Mouse (Mus musculus) embryonic facial prominence, embryonic 14.5 days (tissue): ENCODE results near the gene Reps1. TPM values are rescaled to one million over a fixed set of nuclear protein-coding genes. Genes with fewer than 3 reads are reported as not detected.

ENCODE experiments used
- ATAC-seq: fragments of 200-750 bp; cut with Nextera tagmentation; 2 replicates; pipeline ENCODE4 v1.8.0; 2017; ENCODE audit warnings: low read depth, moderate number of reproducible peaks, moderate TSS enrichment
- DNase-seq: peaks from one replicate; pipeline ENCODE4 v3.0.0-alpha.2; 2015; ENCODE audit warnings: low spot score
- H3K27ac ChIP-seq: fragments of 300-500 bp; sonication (generic); replicated peaks from 2 replicates; pipeline ENCODE4 v1.5.1; 2014; ENCODE audit warnings: low read depth, mild to moderate bottlenecking, low read length, moderate library complexity
- H3K27me3 ChIP-seq: fragments of 300-500 bp; sonication (generic); replicated peaks from 2 replicates; pipeline ENCODE4 v1.6.1; 2014; ENCODE audit warnings: low read length; ENCODE audit not compliant: control insufficient read depth, insufficient read depth
- H3K36me3 ChIP-seq: fragments of 300-500 bp; sonication (generic); 2 replicates; pipeline ENCODE4 v1.6.1; 2014; ENCODE audit warnings: low read length, mixed read lengths; ENCODE audit not compliant: control insufficient read depth, insufficient read depth
- H3K4me1 ChIP-seq: fragments of 300-500 bp; sonication (generic); 2 replicates; pipeline ENCODE4 v1.6.1; 2014; ENCODE audit warnings: antibody characterized with exemption, low read length; ENCODE audit not compliant: control insufficient read depth, insufficient read depth
- H3K4me2 ChIP-seq: fragments of 300-500 bp; sonication (generic); 2 replicates; pipeline ENCODE4 v1.6.1; 2014; ENCODE audit warnings: low read depth, mild to moderate bottlenecking, low read length, moderate library complexity, mixed read lengths
- H3K4me3 ChIP-seq: fragments of 300-500 bp; sonication (generic); 2 replicates; pipeline ENCODE4 v1.5.1; 2014; ENCODE audit warnings: low read depth, mild to moderate bottlenecking, low read length
- H3K9ac ChIP-seq: fragments of 300-500 bp; sonication (generic); 2 replicates; pipeline ENCODE4 v1.6.1; 2014; ENCODE audit warnings: low read depth, mild to moderate bottlenecking, low read length, moderate library complexity, mixed read lengths
- H3K9me3 ChIP-seq: fragments of 300-500 bp; sonication (generic); 2 replicates; pipeline ENCODE4 v1.6.1; 2016; ENCODE audit warnings: low read length; ENCODE audit not compliant: control insufficient read depth
- WGBS: fragments of 180-500 bp; shearing (Covaris S2); extraction: QIAGEN DNeasy Blood & Tissue Kit; methylation state at CpG from one replicate; pipeline ENCODE4 v1.1.7; 2014; 5-methylcytosine and 5-hydroxymethylcytosine counted together
- polyA plus RNA-seq: library from polyadenylated mRNA; unstranded; fragments of >200 nt; fragmentation: Nextera tagmentation; extraction: Ambion mirVana; gene quantifications from 2 replicates; pipeline ENCODE4 v1.2.1, GENCODE M21; 2014

The Reps1 gene
- polyA plus RNA-seq, 1 experiment from 2014 or later = 21.7 TPM

DNA sequence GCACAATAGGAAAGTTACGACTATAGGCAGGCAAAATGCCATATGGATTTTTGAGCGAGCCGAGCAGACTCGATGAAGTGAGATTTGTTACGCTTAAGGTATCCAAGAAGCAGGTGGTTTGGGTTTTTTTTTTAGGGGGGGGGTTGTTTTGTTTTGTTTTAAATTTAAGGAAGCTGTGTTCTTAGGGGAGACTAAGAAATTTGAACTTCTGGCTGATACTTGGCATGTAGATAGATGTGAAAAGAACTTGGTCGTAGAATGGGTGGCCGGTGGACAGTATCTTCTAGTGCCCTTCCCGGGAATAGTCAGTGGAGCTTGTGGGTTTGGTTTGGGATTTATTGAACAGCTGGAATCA, 707 bp downstream of the Reps1 start:
- Histone ChIP-seq H3K9me3 (no peaks in the 10 kb centered on the region), H3K4me1 (peaks cover 23% of the 10 kb centered on the region), H3K4me3 (peak overlapping the region; percentile 95), H3K4me2 (peak overlapping the region; percentile 79), H3K27ac (peak overlapping the region; percentile 94), H3K27me3 (no peaks in the 10 kb centered on the region), H3K36me3 (no peaks in the 10 kb centered on the region), H3K9ac (peak overlapping the region; percentile 93)
- ATAC-seq (no peak), DNase-seq (no peak)
- WGBS = 0% methylated on average over 8 of the region's 8 CpGs

- Histone ChIP-seq H3K9ac (no peak overlapping the region), H3K4me1 (peaks cover 23% of the 10 kb centered on the region), H3K36me3 (no peaks in the 10 kb centered on the region), H3K4me3 (no peak overlapping the region), H3K4me2 (no peak overlapping the region), H3K27ac (no peak overlapping the region), H3K9me3 (no peaks in the 10 kb centered on the region), H3K27me3 (no peaks in the 10 kb centered on the region)
- ATAC-seq (no peak), DNase-seq (no peak)
- 78% methylated on average over 9 of the region's 9 CpGs for WGBS
These were observed 3.1 kb downstream of the Reps1 start for GRCm38 (mm10) chr10:18058681-18059338.

GRCm38 (mm10) chr10:18059807-18060206, 4.1 kb downstream of the Reps1 start:
- ATAC-seq = no peak
- no peak overlapping the region for H3K9ac ChIP-seq
- WGBS = 87% methylated on average over 13 of the region's 13 CpGs

GRCm38 (mm10) chr10:18060778-18061177, 5.1 kb downstream of the Reps1 start:
- Histone ChIP-seq H3K27ac (no peak overlapping the region), H3K27me3 (no peaks in the 10 kb centered on the region), H3K4me3 (no peak overlapping the region), H3K4me1 (peaks cover 23% of the 10 kb centered on the region), H3K9me3 (no peaks in the 10 kb centered on the region), H3K4me2 (no peak overlapping the region), H3K9ac (no peak overlapping the region), H3K36me3 (no peaks in the 10 kb centered on the region)
- 83% methylated on average over 2 of the region's 2 CpGs for WGBS
- ATAC-seq (no peak), DNase-seq (no peak)

More at GRCm38 (mm10) chr10:18059807-18060206, 4.1 kb downstream of the Reps1 start:
- H3K27ac ChIP-seq = no peak overlapping the region
- no peaks in the 10 kb centered on the region for H3K27me3 ChIP-seq
- no peaks in the 10 kb centered on the region for H3K36me3 ChIP-seq
- H3K4me2 ChIP-seq = no peak overlapping the region
- DNase-seq = no peak
- no peaks in the 10 kb centered on the region for H3K9me3 ChIP-seq
- H3K4me3 ChIP-seq = no peak overlapping the region
- peaks cover 23% of the 10 kb centered on the region for H3K4me1 ChIP-seq

GRCm38 (mm10) chr10:18061533-18061932, 5.9 kb downstream of the Reps1 start:
- Histone ChIP-seq H3K9ac (no peak overlapping the region), H3K4me1 (peaks cover 23% of the 10 kb centered on the region), H3K4me2 (no peak overlapping the region), H3K27me3 (no peaks in the 10 kb centered on the region), H3K4me3 (no peak overlapping the region), H3K27ac (no peak overlapping the region), H3K36me3 (no peaks in the 10 kb centered on the region), H3K9me3 (no peaks in the 10 kb centered on the region)
- 91% methylated on average over 4 of the region's 4 CpGs for WGBS
- ATAC-seq = no peak
- DNase-seq = no peak

GRCm38 (mm10) chr10:18064606-18065228, 9.1 kb downstream of the Reps1 start:
- DNase-seq = no peak
- Histone ChIP-seq H3K4me2 (no peak overlapping the region), H3K9ac (no peak overlapping the region), H3K9me3 (no peaks in the 10 kb centered on the region), H3K27me3 (no peaks in the 10 kb centered on the region), H3K4me1 (peaks cover 6% of the 10 kb centered on the region; the same call in 1 of the 2 replicates), H3K36me3 (no peaks in the 10 kb centered on the region), H3K27ac (no peak overlapping the region), H3K4me3 (no peak overlapping the region)
- no peak for ATAC-seq
- WGBS = 92% methylated on average over 7 of the region's 7 CpGs

- H3K27ac ChIP-seq = no peak overlapping the region
- H3K36me3 ChIP-seq = no peaks in the 10 kb centered on the region
- no peaks in the 10 kb centered on the region for H3K27me3 ChIP-seq
- 89% methylated on average over 10 of the region's 10 CpGs for WGBS
- DNase-seq = no peak
- ATAC-seq = no peak
- H3K4me3 ChIP-seq = no peak overlapping the region
- H3K4me2 ChIP-seq = no peak overlapping the region
- H3K9me3 ChIP-seq = no peaks in the 10 kb centered on the region
- H3K4me1 ChIP-seq = peaks cover 15% of the 10 kb centered on the region
- H3K9ac ChIP-seq = no peak overlapping the region
These were observed 10.4 kb downstream of the Reps1 start for GRCm38 (mm10) chr10:18066031-18066439.

DNA sequence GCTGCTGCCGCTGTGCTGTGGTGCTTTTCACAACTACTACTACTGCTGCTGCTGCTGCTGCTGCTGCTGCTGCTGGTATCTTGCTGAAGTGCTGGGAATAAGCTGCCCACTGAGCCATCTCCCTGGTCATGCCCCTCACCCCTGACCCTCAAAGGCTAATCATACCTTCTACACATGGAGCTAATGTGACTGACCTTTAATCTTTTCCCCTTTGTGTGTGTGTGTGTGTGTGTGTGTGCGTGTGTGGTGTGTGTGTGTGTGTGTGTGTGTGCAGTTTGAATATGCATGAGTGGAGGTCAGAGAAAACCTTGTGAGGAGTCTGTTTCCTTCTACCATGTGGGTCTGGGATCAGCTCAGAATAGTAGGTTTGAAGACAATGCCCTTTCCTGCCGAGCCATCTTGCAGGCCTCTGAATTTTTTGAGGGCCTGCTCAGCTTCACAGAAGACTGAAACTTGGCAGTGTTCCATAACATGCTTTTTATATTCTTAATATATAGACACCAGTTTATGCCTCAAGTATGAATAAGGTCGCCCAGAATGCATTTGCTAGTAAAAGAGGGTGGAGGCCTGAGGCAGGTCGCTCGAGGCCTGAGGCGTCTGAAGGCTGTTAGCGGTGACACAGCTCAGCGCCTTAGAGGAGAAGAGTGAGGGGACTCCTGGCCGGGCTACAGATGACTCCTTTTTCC, 12.2 kb downstream of the Reps1 start:
- Histone ChIP-seq H3K9ac (no peak overlapping the region; the same call in 1 of the 2 replicates), H3K27me3 (no peaks in the 10 kb centered on the region), H3K4me3 (no peak overlapping the region), H3K9me3 (no peaks in the 10 kb centered on the region), H3K4me2 (no peak overlapping the region), H3K27ac (peak overlapping the region; percentile 52), H3K36me3 (no peaks in the 10 kb centered on the region), H3K4me1 (peaks cover 15% of the 10 kb centered on the region)
- DNase-seq (peak; percentile 54), ATAC-seq (no peak)
- WGBS = 50% methylated on average over 10 of the region's 10 CpGs
